Mouse (Mus musculus): Measurements from ENCODE around the gene Elk4.
A peak's percentile ranks its signal among the peaks of the same experiment; 100 is the strongest.

The Elk4 gene

DNA sequence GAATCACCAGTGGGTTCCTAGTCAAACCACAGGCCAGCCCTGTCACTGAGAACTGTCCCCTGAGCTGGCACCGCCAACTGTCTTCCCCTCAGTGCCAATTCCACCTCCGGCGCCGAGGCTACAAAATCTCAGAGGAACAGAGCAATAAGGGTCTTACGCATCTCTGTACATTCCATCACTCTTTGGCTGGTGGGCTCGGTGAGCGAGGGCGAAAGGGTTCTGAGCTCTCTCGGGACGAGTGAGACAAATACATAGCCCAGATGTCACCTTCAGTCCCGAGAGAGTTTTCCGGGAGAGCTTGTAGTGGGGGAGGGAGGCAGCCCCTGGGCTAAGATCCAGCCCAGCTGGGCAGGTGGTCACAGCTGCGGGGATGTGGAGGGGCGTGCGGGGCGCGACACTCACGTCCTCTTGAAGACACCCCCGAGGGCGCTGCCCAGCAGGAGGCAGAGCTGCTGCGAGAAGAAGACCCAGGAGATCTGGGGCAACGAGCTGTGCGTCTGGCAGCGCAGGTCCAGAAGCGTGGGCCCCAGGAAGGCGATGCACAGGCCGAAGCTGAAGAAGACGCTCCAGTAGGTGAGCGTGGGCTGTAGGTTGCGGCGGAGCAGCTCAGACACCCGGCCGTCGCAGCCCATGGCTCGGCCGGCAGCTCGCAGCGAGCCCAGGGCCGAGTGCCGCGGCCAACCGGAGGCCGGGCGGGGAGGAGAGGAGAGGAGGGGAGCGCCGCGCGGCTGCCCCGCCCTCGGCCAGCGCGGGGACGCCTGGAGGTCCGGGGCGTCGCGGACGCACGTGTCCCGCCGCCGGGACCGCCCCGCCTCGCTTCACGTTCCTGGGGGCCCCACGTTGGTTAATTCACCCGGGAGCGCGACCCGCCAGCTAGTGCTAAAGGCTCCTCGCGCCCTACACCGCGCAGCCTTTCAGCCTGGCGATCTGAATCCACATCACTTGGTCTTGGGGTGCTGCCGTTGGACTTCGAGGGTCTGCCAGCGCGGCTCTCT is 60.2 kb downstream of the Elk4 start, which contains the start of gene Mfsd4a:
Gene Mfsd4a, minus strand, starts transcription at position 802 of the 995 bp plus-strand sequence.
- peak; percentile 35 to 43 for DNase-seq

DNA sequence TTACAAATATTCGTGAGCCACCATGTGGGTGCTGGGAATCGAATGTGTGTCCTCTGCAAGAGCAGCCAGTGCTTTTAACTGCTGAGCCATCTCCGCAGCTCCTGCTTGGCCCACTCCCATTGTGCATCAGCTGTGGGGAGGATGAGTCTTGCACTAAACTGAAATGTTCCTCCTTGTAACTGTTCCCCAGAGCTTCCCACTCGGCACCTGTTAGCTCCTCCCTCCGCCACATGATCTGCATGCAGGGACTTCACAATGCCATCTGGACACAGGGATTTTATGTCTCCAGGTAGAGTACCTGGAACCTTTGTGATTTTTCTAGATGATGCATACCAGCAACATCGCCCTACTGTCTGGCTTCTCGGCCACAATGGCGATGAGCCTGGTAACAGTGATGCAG is 62.0 kb downstream of the Elk4 start:
- no peak for DNase-seq

DNA sequence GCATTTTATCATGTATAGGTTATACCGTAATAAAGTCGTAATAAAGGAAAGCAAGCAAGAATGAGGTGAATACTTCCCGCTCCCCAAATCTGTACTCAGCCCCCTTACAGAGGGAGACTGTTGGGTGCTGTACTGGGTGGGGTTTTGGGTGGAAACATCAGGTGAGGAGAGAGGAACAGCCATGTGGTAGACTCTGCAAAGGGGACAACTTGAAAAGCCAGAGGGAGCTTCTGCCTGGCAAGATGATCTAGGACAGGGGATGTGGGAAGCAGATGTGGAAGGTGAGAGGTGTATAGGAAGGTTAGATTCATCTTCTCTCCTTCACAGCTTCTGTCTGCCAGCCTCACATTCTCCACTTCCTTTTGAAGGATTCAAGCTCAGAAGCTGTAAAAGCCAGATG is 63.3 kb downstream of the Elk4 start:
- no peak for DNase-seq

DNA sequence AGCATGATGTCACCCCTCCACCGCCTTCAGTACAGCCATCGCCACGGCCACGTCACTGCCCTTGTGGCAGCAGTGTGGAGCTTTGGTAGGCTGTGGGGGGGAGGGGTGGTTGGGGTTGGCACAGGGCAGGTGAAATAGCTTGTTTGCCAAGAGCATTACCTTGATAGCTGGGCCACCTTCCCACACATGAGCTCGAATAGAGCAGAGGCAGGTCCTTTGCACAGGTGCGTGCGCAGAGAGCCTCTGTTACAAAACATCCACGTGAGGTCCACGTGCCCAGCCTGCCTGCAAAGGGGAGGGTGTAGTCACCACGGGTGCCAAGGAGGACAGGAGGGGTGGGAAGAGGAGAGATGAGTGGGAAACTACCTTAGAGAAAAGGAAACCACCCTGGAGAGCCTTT is 68.2 kb downstream of the Elk4 start:
- DNase-seq: no peak

DNA sequence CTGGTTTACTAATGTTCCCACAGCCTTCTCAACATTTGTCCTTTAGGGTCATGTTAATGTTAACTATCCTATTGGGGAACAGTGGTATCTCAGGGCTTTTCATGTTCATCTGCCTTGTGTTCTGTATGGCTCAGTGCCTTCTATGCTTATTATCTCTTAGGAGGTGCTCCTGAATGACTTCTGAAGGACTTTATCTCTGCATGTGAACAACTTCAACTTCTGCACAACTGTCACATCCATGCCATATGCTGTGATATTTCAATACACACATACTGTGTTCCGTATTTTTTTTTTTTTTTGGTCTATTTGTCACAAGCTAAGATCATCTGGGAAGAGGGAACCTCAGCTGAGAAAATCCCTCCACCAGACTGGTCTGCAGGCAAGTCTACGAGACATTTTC is 71.0 kb downstream of the Elk4 start:
- DNase-seq: no peak

All from B cell, adult 2 months (primary cell).